Mouse (Mus musculus) spleen, adult 12 weeks (tissue): ENCODE data around the gene Kif1b.

ENCODE experiments used
- DNase-seq: peaks from one replicate; pipeline ENCODE4 v3.0.0; 2022; ENCODE audit warnings: low spot score

Kif1b gene

GRCm38 (mm10) chr4:149307596-149308490 is at the start of gene Kif1b:
Gene Kif1b (minus strand): TSS chr4:149307693.
- DNase-seq, result peak; percentile 89

GRCm38 (mm10) chr4:149354671-149355070 is 47.2 kb upstream of the Kif1b start:
- DNase-seq, result no peak

GRCm38 (mm10) chr4:149351596-149352150 is 44.2 kb upstream of the Kif1b start:
- no peak for DNase-seq

GRCm38 (mm10) chr4:149348963-149349362 is 41.5 kb upstream of the Kif1b start:
- DNase-seq, result no peak

GRCm38 (mm10) chr4:149345873-149346272 is 38.4 kb upstream of the Kif1b start:
- DNase-seq, result no peak

- no peak for DNase-seq
Measured at GRCm38 (mm10) chr4:149344311-149344710, 36.8 kb upstream of the Kif1b start.

- no peak for DNase-seq
Measured at GRCm38 (mm10) chr4:149340680-149341079, 33.2 kb upstream of the Kif1b start.

GRCm38 (mm10) chr4:149339426-149340214 is 32.1 kb upstream of the Kif1b start:
- no peak for DNase-seq

- no peak for DNase-seq
Measured at GRCm38 (mm10) chr4:149338137-149338536, 30.6 kb upstream of the Kif1b start.

GRCm38 (mm10) chr4:149337353-149337752 is 29.9 kb upstream of the Kif1b start:
- no peak for DNase-seq

- DNase-seq, result no peak
Measured at GRCm38 (mm10) chr4:149336302-149336701, 28.8 kb upstream of the Kif1b start.

- no peak for DNase-seq
Measured at GRCm38 (mm10) chr4:149334881-149335280, 27.4 kb upstream of the Kif1b start.

- DNase-seq, result no peak
Measured at GRCm38 (mm10) chr4:149332726-149333125, 25.2 kb upstream of the Kif1b start.

- DNase-seq, result no peak
Measured at GRCm38 (mm10) chr4:149330495-149330894, 23.0 kb upstream of the Kif1b start.

- no peak for DNase-seq
Measured at GRCm38 (mm10) chr4:149328735-149329134, 21.2 kb upstream of the Kif1b start.

GRCm38 (mm10) chr4:149327281-149327680 is 19.8 kb upstream of the Kif1b start:
- DNase-seq, result no peak

- no peak for DNase-seq
Measured at GRCm38 (mm10) chr4:149325411-149326162, 18.1 kb upstream of the Kif1b start.

GRCm38 (mm10) chr4:149323730-149324129 is 16.2 kb upstream of the Kif1b start:
- no peak for DNase-seq

- DNase-seq, result no peak
Measured at GRCm38 (mm10) chr4:149322718-149323117, 15.2 kb upstream of the Kif1b start.

GRCm38 (mm10) chr4:149322286-149322685 is 14.8 kb upstream of the Kif1b start:
- no peak for DNase-seq

GRCm38 (mm10) chr4:149319088-149319487 is 11.6 kb upstream of the Kif1b start:
- no peak for DNase-seq

- DNase-seq, result no peak
Measured at GRCm38 (mm10) chr4:149317387-149317786, 9.9 kb upstream of the Kif1b start.
